Mouse (Mus musculus) cerebellum, adult 9-10 months (tissue): ENCODE results near the gene Edar.

Experiments
- DNase-seq: peaks from one replicate; pipeline ENCODE4 v3.0.0; 2022

Gene Edar

DNA sequence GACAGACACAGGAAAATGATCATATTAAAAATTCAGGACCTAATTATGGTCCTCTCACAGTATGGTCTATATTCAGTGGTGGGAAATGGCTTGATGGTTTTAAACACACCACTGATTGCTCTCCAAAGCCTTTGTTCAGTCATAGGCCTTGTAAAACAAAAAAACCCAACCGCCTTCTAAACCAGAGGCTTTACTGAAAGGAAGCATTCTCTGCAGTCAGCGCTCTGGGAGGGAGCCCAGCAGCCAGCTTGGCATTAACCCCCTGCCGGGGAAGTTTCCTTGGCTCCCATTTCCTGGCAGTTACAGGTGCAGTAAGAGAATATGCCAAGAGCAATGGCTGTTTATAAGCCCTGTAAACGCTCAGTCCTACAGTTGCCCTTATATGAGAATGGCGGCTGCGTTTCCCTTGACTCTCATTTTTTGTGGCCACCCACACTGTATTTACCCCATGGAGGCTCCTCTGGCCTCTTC, 74.0 kb downstream of the Edar start:
- peak; percentile 71 for DNase-seq

DNA sequence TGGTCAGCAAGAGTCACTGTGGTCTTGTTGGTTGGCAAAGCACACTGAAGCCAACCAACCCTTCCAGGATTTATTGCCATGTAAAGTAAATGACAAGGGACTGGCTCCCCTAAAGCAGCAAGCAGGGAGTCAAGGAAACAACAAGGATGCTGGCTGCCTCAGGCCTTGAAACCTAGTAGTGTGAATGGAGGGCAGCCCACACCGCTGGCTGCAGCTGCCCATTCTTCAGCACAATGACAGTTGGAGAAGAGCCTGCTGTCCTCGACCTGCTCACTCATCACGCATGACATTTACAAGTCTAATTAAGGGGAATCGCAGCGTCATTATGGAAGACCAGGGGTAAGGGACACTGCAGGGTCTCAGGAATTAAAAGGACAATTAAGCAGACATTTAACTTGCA, 74.5 kb downstream of the Edar start:
- no peak for DNase-seq

GRCm38 (mm10) chr10:58600151-58600550, 75.3 kb downstream of the Edar start:
- DNase-seq, result no peak

GRCm38 (mm10) chr10:58595821-58596220, 79.6 kb downstream of the Edar start:
- no peak for DNase-seq

DNA sequence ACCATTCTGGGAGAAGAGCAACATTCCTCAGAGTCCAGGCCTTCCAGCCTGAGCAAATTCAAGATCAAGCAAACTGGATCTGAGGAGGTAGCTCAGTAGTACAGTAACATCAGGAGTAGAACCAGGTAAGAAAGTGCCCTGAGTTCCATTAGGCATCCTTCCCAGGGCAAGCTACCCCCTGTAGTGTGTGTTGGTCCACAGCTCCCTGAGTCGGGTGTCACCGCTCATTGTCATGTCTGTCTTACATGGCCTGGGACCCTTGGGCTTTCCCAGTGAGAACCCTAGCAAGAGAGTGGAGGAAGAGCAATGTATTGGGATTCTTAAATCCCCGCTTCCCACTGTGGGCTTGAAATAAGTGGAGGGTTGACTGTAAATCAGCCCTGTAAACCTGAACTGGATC, 80.3 kb downstream of the Edar start:
- no peak for DNase-seq

- no peak for DNase-seq
These were observed 81.0 kb downstream of the Edar start for GRCm38 (mm10) chr10:58594486-58594885.

DNA sequence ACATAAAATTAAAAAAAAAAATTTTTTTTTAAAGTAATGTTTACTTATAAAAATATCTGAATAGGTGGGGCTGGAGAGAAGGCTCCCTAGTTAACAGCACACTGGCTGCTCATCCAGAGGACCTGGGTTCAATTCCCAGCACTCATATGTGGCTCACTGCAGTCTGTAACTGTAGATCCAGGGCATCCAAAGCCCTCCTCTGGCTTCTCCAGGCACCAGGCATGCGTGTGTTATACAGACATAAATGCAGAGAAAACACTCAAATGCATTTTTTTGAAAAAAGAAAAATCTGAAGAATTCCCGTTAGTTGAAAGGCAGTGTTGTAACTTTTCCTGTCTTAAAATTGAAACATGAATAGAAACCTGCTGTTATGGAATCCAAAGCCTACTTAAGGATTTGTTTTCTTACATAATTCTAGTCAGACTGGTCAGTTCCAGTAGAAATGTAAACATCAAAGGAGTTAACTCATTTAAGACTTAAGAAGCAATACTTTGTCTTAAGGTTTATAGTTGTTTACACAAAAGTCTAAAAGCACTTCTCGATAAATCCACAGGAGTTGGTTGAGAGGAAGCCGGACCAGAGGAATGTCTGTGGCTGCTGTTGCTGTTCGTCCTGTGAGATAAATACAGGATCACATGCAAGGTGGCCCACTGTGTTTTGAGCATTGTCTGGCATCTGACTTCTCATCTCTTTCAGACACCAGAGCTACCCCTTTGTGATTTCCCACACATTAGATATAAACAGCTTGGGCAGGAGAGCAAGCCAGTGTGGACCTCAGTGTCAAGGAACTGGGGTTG, 89.8 kb downstream of the Edar start:
- DNase-seq, result no peak

DNA sequence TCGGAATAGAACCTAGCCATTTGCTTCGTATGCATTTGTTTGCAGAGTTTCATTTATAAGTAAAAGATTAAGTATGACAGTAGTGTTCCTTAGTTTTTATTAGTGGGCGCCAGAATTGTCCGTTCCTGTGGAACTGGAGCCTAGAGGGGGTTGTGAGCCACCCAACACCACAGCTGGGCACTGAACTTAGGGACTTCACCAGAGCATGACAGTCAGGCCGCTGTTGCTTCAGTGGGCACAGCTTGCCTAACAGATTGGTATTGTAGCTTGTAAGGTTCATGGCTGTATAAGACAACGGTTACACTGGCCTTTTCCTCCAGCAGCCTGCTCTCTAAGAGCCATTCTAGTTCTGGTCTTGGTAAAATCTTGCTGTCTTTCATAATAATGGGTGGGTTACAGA, 114.9 kb downstream of the Edar start:
- no peak for DNase-seq

DNA sequence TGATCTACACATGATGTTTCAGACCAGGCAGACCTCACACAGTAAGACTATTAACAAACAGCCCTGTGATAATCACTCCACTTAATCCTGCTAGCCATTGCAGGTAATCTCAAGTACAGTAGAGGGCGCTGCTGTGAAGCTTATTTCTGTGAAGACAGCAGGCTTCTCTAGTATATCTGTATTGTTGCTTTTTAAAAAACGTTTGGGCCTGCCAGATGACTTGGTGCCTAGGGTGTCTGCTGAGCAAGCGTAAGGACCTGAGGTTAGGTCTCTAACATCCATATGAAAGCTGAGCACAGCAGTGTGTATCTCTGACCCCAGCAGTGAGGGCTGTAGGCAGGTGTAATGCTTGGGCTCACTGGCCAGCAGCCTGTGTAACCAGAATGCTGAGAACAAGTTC, 115.6 kb downstream of the Edar start:
- DNase-seq, result peak; percentile 28

- peak; percentile 31 for DNase-seq
These were observed 116.4 kb downstream of the Edar start for GRCm38 (mm10) chr10:58559098-58559497.

- DNase-seq, result no peak
These were observed 120.6 kb downstream of the Edar start for GRCm38 (mm10) chr10:58554693-58555387.
